Mouse (Mus musculus) splenic B cell, adult 2 months (primary cell): ENCODE data around the gene Neurog1.

Experiments
- DNase-seq: peaks from one replicate; pipeline ENCODE4 v3.0.0-alpha.2; 2011; ENCODE audit warnings: low read depth, low spot score
- H3K27me3 ChIP-seq: 2 replicates; pipeline ENCODE4 v1.6.1; 2012; ENCODE audit warnings: mild to moderate bottlenecking, low read length, moderate library complexity, mixed read lengths; ENCODE audit not compliant: control insufficient read depth, poor library complexity, insufficient read depth, severe bottlenecking
- H3K36me3 ChIP-seq: 2 replicates; pipeline ENCODE4 v1.6.1; 2012; ENCODE audit warnings: mild to moderate bottlenecking, low read length, moderate library complexity, mixed read lengths; ENCODE audit not compliant: control insufficient read depth, poor library complexity, insufficient read depth, severe bottlenecking

The Neurog1 gene

GRCm38 (mm10) chr13:56216090-56216489 is 35.9 kb downstream of the Neurog1 start:
- H3K36me3 ChIP-seq = no peaks in the 10 kb centered on the region
- no peaks in the 10 kb centered on the region for H3K27me3 ChIP-seq
- DNase-seq = no peak

GRCm38 (mm10) chr13:56214633-56215032 is 37.3 kb downstream of the Neurog1 start:
- no peak for DNase-seq
- Histone ChIP-seq H3K27me3 (no peaks in the 10 kb centered on the region), H3K36me3 (no peaks in the 10 kb centered on the region)

- DNase-seq = no peak
- H3K27me3 ChIP-seq = no peaks in the 10 kb centered on the region
- no peaks in the 10 kb centered on the region for H3K36me3 ChIP-seq
Measured at GRCm38 (mm10) chr13:56209067-56209411, 42.9 kb downstream of the Neurog1 start.

- no peak for DNase-seq
- Histone ChIP-seq H3K36me3 (no peaks in the 10 kb centered on the region), H3K27me3 (no peaks in the 10 kb centered on the region)
Measured at GRCm38 (mm10) chr13:56208225-56209066, 43.5 kb downstream of the Neurog1 start.
